Mouse (Mus musculus) adrenal gland, adult (tissue): ENCODE results near the gene Rai14.
A peak's percentile ranks its signal among the peaks of the same experiment; 100 is the strongest.

Experiments
- DNase-seq, 2 experiments: peaks; one replicate each; pipeline ENCODE4 v3.0.0; 2022 to 2023; ENCODE audit warnings: low spot score in 1 of 2; ENCODE audit not compliant: inconsistent age in 2 of 2

The Rai14 gene

GRCm38 (mm10) chr15:10714409-10715138, at the start of gene Rai14:
Gene Rai14 (minus strand): TSS chr15:10714624.
- DNase-seq: peak; percentile 91 to 95

GRCm38 (mm10) chr15:10761441-10761840, 47.0 kb upstream of the Rai14 start:
- DNase-seq: peak in 1 of 2 experiments; percentile 13

- DNase-seq: peak in 1 of 2 experiments; percentile 59
These were observed 45.6 kb upstream of the Rai14 start for GRCm38 (mm10) chr15:10760006-10760405.

- no peak for DNase-seq
These were observed 45.0 kb upstream of the Rai14 start for GRCm38 (mm10) chr15:10759440-10759839.

GRCm38 (mm10) chr15:10758808-10759207, 44.4 kb upstream of the Rai14 start:
- DNase-seq: peak in 1 of 2 experiments; percentile 53

- no peak for DNase-seq
These were observed 36.7 kb upstream of the Rai14 start for GRCm38 (mm10) chr15:10751141-10751540.

- no peak for DNase-seq
These were observed 35.9 kb upstream of the Rai14 start for GRCm38 (mm10) chr15:10750339-10750738.

GRCm38 (mm10) chr15:10749678-10750077, 35.3 kb upstream of the Rai14 start:
- DNase-seq: no peak

- no peak for DNase-seq
These were observed 33.2 kb upstream of the Rai14 start for GRCm38 (mm10) chr15:10747638-10748037.

- DNase-seq: no peak
These were observed 32.8 kb upstream of the Rai14 start for GRCm38 (mm10) chr15:10747226-10747625.

GRCm38 (mm10) chr15:10746303-10747051, 32.1 kb upstream of the Rai14 start:
- DNase-seq: no peak

GRCm38 (mm10) chr15:10742441-10742840, 28.0 kb upstream of the Rai14 start:
- DNase-seq: peak in 1 of 2 experiments; percentile 45

- no peak for DNase-seq
These were observed 24.9 kb upstream of the Rai14 start for GRCm38 (mm10) chr15:10739279-10739678.

GRCm38 (mm10) chr15:10738354-10739142, 24.1 kb upstream of the Rai14 start:
- no peak for DNase-seq

- DNase-seq: no peak
These were observed 21.5 kb upstream of the Rai14 start for GRCm38 (mm10) chr15:10735948-10736347.

GRCm38 (mm10) chr15:10735216-10735615, 20.8 kb upstream of the Rai14 start:
- DNase-seq: no peak

GRCm38 (mm10) chr15:10731398-10731797, 17.0 kb upstream of the Rai14 start:
- DNase-seq: no peak

GRCm38 (mm10) chr15:10726272-10726671, 11.8 kb upstream of the Rai14 start:
- no peak for DNase-seq

- no peak for DNase-seq
These were observed 10.4 kb upstream of the Rai14 start for GRCm38 (mm10) chr15:10724857-10725256.

- DNase-seq: no peak
These were observed 9.1 kb upstream of the Rai14 start for GRCm38 (mm10) chr15:10723507-10723906.

- DNase-seq: no peak
These were observed 8.4 kb upstream of the Rai14 start for GRCm38 (mm10) chr15:10722629-10723339.
